Mouse (Mus musculus) lung, embryonic 15.5 days (tissue): ENCODE measurements around the gene Sbno2. TPM values are rescaled to one million over a fixed set of nuclear protein-coding genes. Genes with fewer than 3 reads are reported as not detected.

Source experiments
- ATAC-seq: fragments of 200-750 bp; cut with Nextera tagmentation; 2 replicates; pipeline ENCODE4 v1.8.0; 2017; ENCODE audit warnings: moderate number of reproducible peaks, borderline replicate concordance; ENCODE audit not compliant: low FRiP score, low TSS enrichment; ENCODE audit errors: extremely low read depth
- H3K27ac ChIP-seq: fragments of 300-500 bp; sonication (generic); 2 replicates; pipeline ENCODE4 v1.5.1; 2015; ENCODE audit warnings: moderate library complexity, mild to moderate bottlenecking, inconsistent platforms
- H3K27me3 ChIP-seq: fragments of 300-500 bp; sonication (generic); 2 replicates; pipeline ENCODE4 v1.6.1; 2015; ENCODE audit warnings: inconsistent platforms
- H3K36me3 ChIP-seq: fragments of 300-500 bp; sonication (generic); 2 replicates; pipeline ENCODE4 v1.6.1; 2015; ENCODE audit warnings: inconsistent platforms
- H3K4me1 ChIP-seq: fragments of 300-500 bp; sonication (generic); 2 replicates; pipeline ENCODE4 v1.6.1; 2015; ENCODE audit warnings: inconsistent platforms
- H3K4me2 ChIP-seq: fragments of 300-500 bp; sonication (generic); 2 replicates; pipeline ENCODE4 v1.6.1; 2015; ENCODE audit warnings: inconsistent platforms, mild to moderate bottlenecking, moderate library complexity
- H3K4me3 ChIP-seq: fragments of 300-500 bp; sonication (generic); 2 replicates; pipeline ENCODE4 v1.5.1; 2015; ENCODE audit warnings: mild to moderate bottlenecking, inconsistent platforms
- H3K9ac ChIP-seq: fragments of 300-500 bp; sonication (generic); 2 replicates; pipeline ENCODE4 v1.6.1; 2015; ENCODE audit warnings: inconsistent platforms
- H3K9me3 ChIP-seq: fragments of 300-500 bp; sonication (generic); 2 replicates; pipeline ENCODE4 v1.6.1; 2016; ENCODE audit warnings: inconsistent platforms
- WGBS: fragments of 180-500 bp; shearing (Covaris S2); methylation state at CpG from one replicate; pipeline ENCODE4 v1.1.7; 2015; 5-methylcytosine and 5-hydroxymethylcytosine counted together
- polyA plus RNA-seq: library from polyadenylated mRNA; unstranded; fragments of >200 nt; fragmentation: Nextera tagmentation; extraction: Ambion mirVana; gene quantifications from 2 replicates; pipeline ENCODE4 v1.2.1, GENCODE M21; 2015

Sbno2 gene
- polyA plus RNA-seq, 1 experiment from 2014 or later: 16.6 TPM

DNA sequence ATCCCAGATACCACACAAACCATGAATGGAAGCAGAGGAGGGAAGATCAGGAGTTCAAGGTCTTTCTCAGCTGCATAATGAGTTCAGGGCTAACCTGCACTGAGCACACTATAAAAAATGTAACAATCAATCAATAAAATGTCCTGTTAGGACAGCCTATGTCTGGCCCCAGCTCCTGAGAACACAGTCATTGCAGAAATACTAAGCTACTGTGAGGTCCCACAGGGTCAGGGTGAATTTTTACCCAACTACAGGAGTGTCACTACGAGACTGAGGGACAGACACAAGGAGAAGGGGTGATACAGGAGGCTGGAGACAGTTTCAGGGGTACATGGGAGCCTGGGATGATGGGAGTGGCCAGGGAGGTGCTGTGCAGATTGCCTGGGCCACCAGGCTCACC lies 27.0 kb downstream of the Sbno2 start:
- ATAC-seq: no peak
- H3K4me1 ChIP-seq: peaks cover 11% of the 10 kb centered on the region
- H3K4me3 ChIP-seq: no peak overlapping the region
- peaks cover 30% of the 10 kb centered on the region for H3K36me3 ChIP-seq
- no peaks in the 10 kb centered on the region for H3K27me3 ChIP-seq
- WGBS: 100% methylated on average over 1 of the region's 1 CpGs
- no peak overlapping the region for H3K27ac ChIP-seq
- H3K9ac ChIP-seq: no peak overlapping the region
- no peaks in the 10 kb centered on the region for H3K9me3 ChIP-seq
- H3K4me2 ChIP-seq: no peak overlapping the region

DNA sequence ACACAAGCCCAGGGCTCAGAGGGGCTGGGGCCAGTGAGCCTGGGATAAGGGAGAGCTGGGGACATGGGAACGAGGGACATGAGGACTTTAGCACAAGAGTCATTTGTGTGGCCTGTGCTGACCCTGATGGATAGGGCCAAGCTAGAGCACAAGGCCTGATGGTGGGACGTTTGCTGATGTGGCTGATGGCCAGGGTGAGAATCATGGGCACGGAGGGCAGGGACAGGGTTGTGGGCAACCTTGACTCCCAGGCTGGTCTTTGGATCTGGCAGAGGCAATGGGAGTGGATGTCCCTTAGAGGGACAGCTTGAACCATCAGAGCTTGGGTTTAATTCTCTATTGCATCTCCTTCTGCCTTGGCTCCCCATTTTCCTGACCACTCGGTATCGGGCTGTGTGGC lies 28.1 kb downstream of the Sbno2 start:
- peaks cover 13% of the 10 kb centered on the region for H3K4me1 ChIP-seq
- H3K4me2 ChIP-seq: no peak overlapping the region
- 86% methylated on average over 5 of the region's 5 CpGs for WGBS
- no peaks in the 10 kb centered on the region for H3K27me3 ChIP-seq
- H3K27ac ChIP-seq: no peak overlapping the region
- no peak for ATAC-seq
- H3K4me3 ChIP-seq: no peak overlapping the region
- no peaks in the 10 kb centered on the region for H3K9me3 ChIP-seq
- H3K36me3 ChIP-seq: peaks cover 24% of the 10 kb centered on the region
- no peak overlapping the region for H3K9ac ChIP-seq

DNA sequence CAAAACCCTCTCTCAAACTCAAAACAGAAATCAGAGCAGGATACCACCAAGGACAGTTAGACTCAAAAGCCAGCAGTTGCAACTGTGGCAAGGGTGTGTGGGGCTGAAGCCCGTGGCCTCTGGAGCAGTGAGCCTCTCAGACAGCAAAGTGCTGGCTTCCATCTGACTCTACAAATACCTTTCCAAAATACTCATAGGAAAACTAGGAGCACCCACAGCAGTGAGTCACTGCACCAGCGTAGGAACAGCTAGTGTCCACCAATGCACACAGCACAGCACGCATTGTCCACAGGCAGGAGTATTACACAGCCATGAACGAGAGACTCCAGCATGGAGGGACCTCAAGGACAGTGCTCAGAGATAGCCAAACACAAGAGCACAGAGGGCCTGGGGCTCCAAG lies 29.0 kb downstream of the Sbno2 start:
- no peak overlapping the region for H3K27ac ChIP-seq
- H3K27me3 ChIP-seq: no peaks in the 10 kb centered on the region
- no peak overlapping the region for H3K4me2 ChIP-seq
- ATAC-seq: no peak
- peaks cover 22% of the 10 kb centered on the region for H3K4me1 ChIP-seq
- no peaks in the 10 kb centered on the region for H3K9me3 ChIP-seq
- peaks cover 15% of the 10 kb centered on the region for H3K36me3 ChIP-seq
- 94% methylated on average over 4 of the region's 4 CpGs for WGBS
- H3K9ac ChIP-seq: no peak overlapping the region
- no peak overlapping the region for H3K4me3 ChIP-seq

DNA sequence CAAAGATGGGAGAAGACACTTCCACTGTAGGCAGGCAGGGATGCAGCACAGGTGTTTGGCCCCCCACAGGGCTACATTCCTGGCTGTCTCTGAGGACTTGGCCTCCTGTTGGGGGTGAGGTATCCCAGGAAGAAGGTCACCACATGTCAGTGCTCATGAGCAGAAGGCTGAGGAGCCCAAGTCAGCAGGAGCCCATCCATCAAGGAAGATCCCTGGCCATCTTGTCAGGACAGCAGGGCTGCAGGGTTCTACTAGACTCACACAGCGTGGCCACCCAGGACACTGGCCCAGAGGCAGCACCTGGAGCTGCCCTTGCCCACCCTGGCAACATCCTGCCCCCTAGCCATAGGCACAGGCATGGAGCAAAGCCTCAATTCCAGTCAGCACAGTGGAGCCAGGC lies 29.4 kb downstream of the Sbno2 start:
- peaks cover 13% of the 10 kb centered on the region for H3K36me3 ChIP-seq
- H3K27me3 ChIP-seq: no peaks in the 10 kb centered on the region
- ATAC-seq: no peak
- H3K9me3 ChIP-seq: no peaks in the 10 kb centered on the region
- 53% methylated on average over 1 of the region's 1 CpGs for WGBS
- no peak overlapping the region for H3K27ac ChIP-seq
- no peak overlapping the region for H3K4me2 ChIP-seq
- H3K9ac ChIP-seq: no peak overlapping the region
- H3K4me3 ChIP-seq: no peak overlapping the region
- peaks cover 27% of the 10 kb centered on the region for H3K4me1 ChIP-seq

DNA sequence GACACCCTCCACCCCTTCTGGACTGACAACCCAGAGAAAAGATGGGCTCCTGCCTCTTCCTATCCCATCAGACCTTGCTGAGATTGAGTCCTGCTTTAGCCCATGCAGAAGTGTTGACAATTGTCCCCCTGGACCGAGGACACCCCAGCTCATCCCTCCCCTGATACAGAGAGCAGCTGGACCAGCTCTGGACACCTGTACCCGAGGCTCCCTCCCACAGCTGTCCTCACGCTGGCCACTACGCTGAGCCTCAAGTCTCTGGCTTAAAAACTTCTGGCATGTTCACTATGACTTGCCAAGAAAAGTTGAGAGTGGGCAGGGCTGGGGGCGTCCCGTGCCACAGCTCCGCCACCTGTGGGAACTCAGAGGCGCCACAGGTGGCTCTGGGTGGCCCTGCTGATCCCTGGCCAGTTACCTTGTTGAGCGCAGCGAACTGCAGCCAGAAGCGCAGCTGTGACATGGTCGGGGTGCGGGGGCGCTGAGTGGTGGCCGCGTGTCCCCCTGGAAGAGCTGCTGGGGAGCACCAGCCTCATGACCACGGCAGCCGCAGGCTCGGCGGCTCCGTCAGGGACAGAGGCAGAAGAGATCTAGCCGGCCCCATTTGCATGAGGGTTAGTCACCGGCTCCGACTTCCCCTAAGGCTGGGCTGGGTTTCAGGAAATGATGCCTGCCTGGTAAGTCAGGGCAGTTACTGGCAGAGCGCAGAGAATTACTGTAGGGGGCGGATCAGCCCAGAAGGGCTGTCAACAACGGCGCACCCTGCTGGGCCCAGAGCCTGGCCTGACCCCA lies 30.4 kb downstream of the Sbno2 start:
- H3K27me3 ChIP-seq: no peaks in the 10 kb centered on the region
- peak overlapping the region; percentile 13; the same call in 1 of the 2 replicates for H3K4me3 ChIP-seq
- WGBS: 23% methylated on average over 28 of the region's 28 CpGs
- H3K36me3 ChIP-seq: peaks cover 4% of the 10 kb centered on the region; the same call in 1 of the 2 replicates
- 0 out of 2 replicates have a peak overlapping the region, but pooled peaks have one; percentile 4 for H3K9ac ChIP-seq
- H3K9me3 ChIP-seq: no peaks in the 10 kb centered on the region
- no peak for ATAC-seq
- peaks cover 34% of the 10 kb centered on the region for H3K4me1 ChIP-seq
- H3K4me2 ChIP-seq: peak overlapping the region; percentile 49
- peak overlapping the region; percentile 54 for H3K27ac ChIP-seq

GRCm38 (mm10) chr10:80072623-80073489 lies 32.5 kb downstream of the Sbno2 start:
- WGBS: 78% methylated on average over 20 of the region's 20 CpGs
- no peaks in the 10 kb centered on the region for H3K9me3 ChIP-seq
- H3K36me3 ChIP-seq: no peaks in the 10 kb centered on the region
- no peak overlapping the region for H3K4me2 ChIP-seq
- no peaks in the 10 kb centered on the region for H3K27me3 ChIP-seq
- peaks cover 34% of the 10 kb centered on the region for H3K4me1 ChIP-seq
- H3K4me3 ChIP-seq: no peak overlapping the region
- H3K9ac ChIP-seq: no peak overlapping the region
- no peak overlapping the region for H3K27ac ChIP-seq
- no peak for ATAC-seq

DNA sequence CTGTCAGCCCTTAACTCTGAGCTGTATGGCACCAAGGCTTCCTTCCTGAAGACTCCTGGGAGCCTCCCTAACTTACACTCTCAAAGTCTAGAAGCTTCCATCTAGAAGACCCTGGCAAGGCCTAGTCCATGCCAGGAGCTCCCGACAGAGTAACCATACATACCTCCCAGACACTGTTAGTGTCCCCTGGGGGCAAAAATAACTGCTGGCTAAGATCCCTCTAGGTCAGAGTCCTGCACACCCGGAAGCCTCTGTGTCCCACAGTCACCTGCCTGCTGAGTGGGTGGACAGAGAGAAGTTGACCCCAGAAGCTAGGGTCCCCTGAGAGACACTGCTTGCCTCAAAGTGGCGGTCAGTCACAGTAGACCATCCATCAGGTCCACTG lies 33.9 kb downstream of the Sbno2 start:
- no peaks in the 10 kb centered on the region for H3K27me3 ChIP-seq
- no peak overlapping the region for H3K9ac ChIP-seq
- H3K36me3 ChIP-seq: no peaks in the 10 kb centered on the region
- ATAC-seq: no peak
- no peak overlapping the region for H3K4me2 ChIP-seq
- 66% methylated on average over 3 of the region's 3 CpGs for WGBS
- no peaks in the 10 kb centered on the region for H3K9me3 ChIP-seq
- peak overlapping the region; percentile 84 for H3K27ac ChIP-seq
- no peak overlapping the region for H3K4me3 ChIP-seq
- peaks cover 34% of the 10 kb centered on the region for H3K4me1 ChIP-seq

DNA sequence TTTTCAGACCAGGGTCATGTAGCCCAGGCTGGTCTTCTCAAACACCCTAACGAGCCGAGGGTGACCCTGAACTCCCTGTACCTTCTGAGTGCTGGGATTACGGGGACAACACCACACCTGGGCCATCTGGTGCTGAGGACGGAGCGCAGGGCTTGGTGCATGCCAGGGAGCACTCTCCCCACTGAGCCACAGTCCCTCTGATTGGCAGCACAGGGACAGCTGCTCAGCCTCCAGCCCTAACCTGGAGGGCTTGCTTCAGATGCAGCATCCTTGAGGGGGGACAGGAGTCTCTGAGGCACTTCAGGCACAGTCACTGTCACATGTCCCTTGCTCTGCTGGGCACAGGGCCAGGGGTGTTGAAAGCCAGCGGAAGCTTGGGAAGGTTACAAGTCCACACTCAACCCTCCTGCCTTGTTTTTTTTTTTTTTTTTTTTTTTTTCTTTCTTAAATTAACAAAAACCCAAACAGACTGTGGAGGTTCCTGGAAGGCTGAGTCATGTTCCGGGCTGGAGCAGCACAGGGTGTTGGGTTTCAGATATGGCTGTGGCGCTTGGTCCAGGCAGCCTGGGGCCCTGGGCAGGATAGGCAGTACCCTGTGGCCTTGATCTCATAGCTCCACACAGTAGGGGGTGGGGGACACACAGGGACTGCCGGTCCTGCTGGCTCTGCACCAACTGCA lies 34.4 kb downstream of the Sbno2 start:
- Histone ChIP-seq H3K9me3 (no peaks in the 10 kb centered on the region), H3K36me3 (no peaks in the 10 kb centered on the region), H3K4me3 (no peak overlapping the region), H3K27me3 (no peaks in the 10 kb centered on the region), H3K27ac (peak overlapping the region; percentile 84), H3K9ac (no peak overlapping the region), H3K4me2 (no peak overlapping the region), H3K4me1 (peaks cover 34% of the 10 kb centered on the region)
- 50% methylated on average over 9 of the region's 9 CpGs for WGBS
- peak; percentile 85 for ATAC-seq

DNA sequence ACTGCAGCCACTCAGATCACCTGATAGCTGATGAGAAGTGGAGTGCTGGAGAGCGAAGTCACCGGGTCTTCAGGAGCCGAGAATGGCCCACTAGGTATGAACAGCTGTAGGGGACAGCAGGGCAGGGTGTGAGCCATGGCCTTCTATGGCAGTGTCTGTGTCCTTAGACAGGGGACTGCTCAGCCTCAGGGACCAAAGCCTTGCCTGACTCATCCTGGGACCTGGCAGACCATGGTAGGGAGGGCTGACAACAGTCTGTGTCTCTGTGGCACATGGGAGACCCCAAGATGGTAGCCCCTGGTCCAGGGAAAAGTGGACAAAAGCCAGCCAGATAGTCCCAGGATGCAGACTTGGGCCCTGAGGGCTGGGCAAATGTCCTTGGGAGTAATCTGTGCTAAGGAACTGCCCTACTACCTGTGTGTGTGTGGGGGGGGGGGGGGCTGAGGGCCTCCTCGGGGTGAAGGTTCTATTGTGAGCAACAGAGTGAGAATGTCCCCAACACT lies 35.4 kb downstream of the Sbno2 start:
- Histone ChIP-seq H3K4me2 (no peak overlapping the region), H3K9me3 (no peaks in the 10 kb centered on the region), H3K36me3 (no peaks in the 10 kb centered on the region), H3K27ac (no peak overlapping the region), H3K4me1 (peaks cover 31% of the 10 kb centered on the region), H3K27me3 (no peaks in the 10 kb centered on the region), H3K4me3 (no peak overlapping the region), H3K9ac (no peak overlapping the region)
- 96% methylated on average over 3 of the region's 4 CpGs for WGBS
- ATAC-seq: no peak

- Histone ChIP-seq H3K27me3 (no peaks in the 10 kb centered on the region), H3K9me3 (no peaks in the 10 kb centered on the region), H3K4me1 (peaks cover 23% of the 10 kb centered on the region), H3K4me3 (no peak overlapping the region), H3K9ac (no peak overlapping the region), H3K27ac (no peak overlapping the region), H3K36me3 (0 out of 2 replicates have a peak, but pooled peaks cover 1% of the 10 kb centered on the region), H3K4me2 (no peak overlapping the region)
- no peak for ATAC-seq
- 85% methylated on average over 6 of the region's 7 CpGs for WGBS
These were observed 36.1 kb downstream of the Sbno2 start for GRCm38 (mm10) chr10:80069251-80069650.

DNA sequence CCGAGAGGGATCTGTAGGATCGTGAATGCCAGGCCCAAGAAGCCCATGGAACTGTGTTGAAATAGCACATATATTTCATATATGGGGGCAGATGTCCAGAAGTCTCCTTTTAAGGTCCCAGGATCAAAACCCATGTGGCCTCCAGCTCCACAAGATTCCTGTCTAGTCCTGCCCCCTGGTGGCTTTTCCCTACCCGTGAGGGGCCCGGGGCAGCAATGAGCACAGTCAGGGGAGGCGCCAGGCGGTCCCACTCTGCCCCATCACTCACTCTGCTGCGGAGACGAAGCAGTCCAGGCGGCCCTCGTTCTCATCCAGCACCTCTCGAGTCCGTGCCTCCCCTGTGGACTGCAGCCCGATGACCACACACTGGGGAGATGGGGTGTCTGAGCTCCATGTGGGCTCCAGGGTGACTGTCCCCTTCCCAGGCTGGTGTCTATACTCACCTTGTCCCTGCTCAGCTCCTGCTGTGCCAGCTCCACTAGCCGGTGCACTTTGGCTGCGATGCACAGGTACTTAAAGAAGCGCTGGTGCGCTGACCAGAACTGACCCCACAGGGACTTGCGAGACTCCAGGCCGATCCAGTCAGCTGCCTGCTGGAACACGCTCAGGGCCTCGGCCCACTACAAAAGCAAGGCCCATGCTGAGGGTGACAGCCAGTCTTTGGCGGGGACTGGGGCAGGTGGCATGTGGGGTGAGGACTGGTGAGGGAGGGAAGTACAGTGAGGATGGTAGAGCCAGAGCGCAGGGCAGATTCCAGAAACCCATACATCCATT lies 41.3 kb downstream of the Sbno2 start:
- no peak for ATAC-seq
- Histone ChIP-seq H3K9me3 (no peaks in the 10 kb centered on the region), H3K36me3 (peaks cover 41% of the 10 kb centered on the region)

More for the DNA sequence above, 41.3 kb downstream of the Sbno2 start:
- H3K4me1 ChIP-seq: no peaks in the 10 kb centered on the region
- no peaks in the 10 kb centered on the region for H3K27me3 ChIP-seq
- H3K4me3 ChIP-seq: no peak overlapping the region
- H3K9ac ChIP-seq: no peak overlapping the region
- H3K27ac ChIP-seq: no peak overlapping the region
- H3K4me2 ChIP-seq: no peak overlapping the region
- 74% methylated on average over 23 of the region's 23 CpGs for WGBS
